Mouse (Mus musculus): Measurements from ENCODE around the gene Gm17617.
"Not testable (repeated sequence)": the region's sequence is repeated elsewhere in the genome, so short reads cannot be mapped to it uniquely, and the experiment has no call there.

The Gm17617 gene

GRCm38 (mm10) chr13:55140271-55140670 is 6.9 kb upstream of the Gm17617 start:
- no peak for ATAC-seq (ENCODE audit: insufficient number of reproducible peaks, low FRiP score, low TSS enrichment)

- no peak for ATAC-seq (ENCODE audit: insufficient number of reproducible peaks, low FRiP score, low TSS enrichment)
Measured at GRCm38 (mm10) chr13:55135382-55135781, 2.0 kb upstream of the Gm17617 start.

- ATAC-seq (ENCODE audit: insufficient number of reproducible peaks, low FRiP score, low TSS enrichment), result no peak
Measured at GRCm38 (mm10) chr13:55124903-55125302, 8.4 kb downstream of the Gm17617 start.

GRCm38 (mm10) chr13:55114375-55114774 is 19.0 kb downstream of the Gm17617 start:
- ATAC-seq (ENCODE audit: insufficient number of reproducible peaks, low FRiP score, low TSS enrichment), result no peak

GRCm38 (mm10) chr13:55107694-55108093 is 25.7 kb downstream of the Gm17617 start:
- no peak for ATAC-seq (ENCODE audit: insufficient number of reproducible peaks, low FRiP score, low TSS enrichment)

GRCm38 (mm10) chr13:55107116-55107515 is 26.2 kb downstream of the Gm17617 start:
- no peak for ATAC-seq (ENCODE audit: insufficient number of reproducible peaks, low FRiP score, low TSS enrichment)

GRCm38 (mm10) chr13:55105953-55106691 is 27.2 kb downstream of the Gm17617 start:
- ATAC-seq (ENCODE audit: insufficient number of reproducible peaks, low FRiP score, low TSS enrichment), result no peak

GRCm38 (mm10) chr13:55105045-55105952 is 28.0 kb downstream of the Gm17617 start, which contains the start of gene Zfp346:
TSS of gene Zfp346 (plus strand) at chr13:55105311.
- ATAC-seq (ENCODE audit: insufficient number of reproducible peaks, low FRiP score, low TSS enrichment), result peak; percentile 94

- no peak for ATAC-seq (ENCODE audit: insufficient number of reproducible peaks, low FRiP score, low TSS enrichment)
Measured at GRCm38 (mm10) chr13:55103351-55103750, 30.0 kb downstream of the Gm17617 start.

GRCm38 (mm10) chr13:55102366-55102765 is 31.0 kb downstream of the Gm17617 start:
- no peak for ATAC-seq (ENCODE audit: insufficient number of reproducible peaks, low FRiP score, low TSS enrichment)

- ATAC-seq (ENCODE audit: insufficient number of reproducible peaks, low FRiP score, low TSS enrichment), result no peak
Measured at GRCm38 (mm10) chr13:55101627-55102026, 31.7 kb downstream of the Gm17617 start.

- ATAC-seq (ENCODE audit: insufficient number of reproducible peaks, low FRiP score, low TSS enrichment), result peak; percentile 81; the same call in 1 of the 2 replicates
Measured at GRCm38 (mm10) chr13:55099726-55100478, 33.4 kb downstream of the Gm17617 start, which contains the start of gene Uimc1. TSS of gene Uimc1 (minus strand) at chr13:55100300.

- no peak for ATAC-seq (ENCODE audit: insufficient number of reproducible peaks, low FRiP score, low TSS enrichment)
Measured at GRCm38 (mm10) chr13:55099066-55099725, 34.2 kb downstream of the Gm17617 start.

GRCm38 (mm10) chr13:55097841-55098240 is 35.5 kb downstream of the Gm17617 start:
- ATAC-seq (ENCODE audit: insufficient number of reproducible peaks, low FRiP score, low TSS enrichment), result not testable (repeated sequence)

- no peak for ATAC-seq (ENCODE audit: insufficient number of reproducible peaks, low FRiP score, low TSS enrichment)
Measured at GRCm38 (mm10) chr13:55092588-55092987, 40.8 kb downstream of the Gm17617 start.
